Mouse (Mus musculus) hindbrain, postnatal 0 days (tissue): ENCODE results near the gene Gsap. TPM values are rescaled to one million over a fixed set of nuclear protein-coding genes. Genes with fewer than 3 reads are reported as not detected.

Source experiments
- ATAC-seq: fragments of 200-750 bp; cut with Nextera tagmentation; 2 replicates; pipeline ENCODE4 v1.8.0; 2017; ENCODE audit warnings: mild to moderate bottlenecking, moderate TSS enrichment, moderate library complexity
- DNase-seq: peaks from one replicate; pipeline ENCODE4 v3.0.0-alpha.2; 2015; ENCODE audit warnings: low spot score
- H3K27ac ChIP-seq: fragments of 300-500 bp; sonication (generic); 2 replicates; pipeline ENCODE4 v1.5.1; 2014; ENCODE audit warnings: mild to moderate bottlenecking
- H3K27me3 ChIP-seq: fragments of 300-500 bp; sonication (generic); 2 replicates; pipeline ENCODE4 v1.6.1; 2014; ENCODE audit warnings: low read length, mixed read lengths; ENCODE audit not compliant: insufficient read depth
- H3K36me3 ChIP-seq: fragments of 300-500 bp; sonication (generic); 2 replicates; pipeline ENCODE4 v1.6.1; 2014; ENCODE audit warnings: low read length, mixed read lengths; ENCODE audit not compliant: insufficient read depth
- H3K4me1 ChIP-seq: fragments of 300-500 bp; sonication (generic); 2 replicates; pipeline ENCODE4 v1.6.1; 2014; ENCODE audit warnings: antibody characterized with exemption, low read length, mixed read lengths; ENCODE audit not compliant: insufficient read depth
- H3K4me2 ChIP-seq: fragments of 300-500 bp; sonication (generic); 2 replicates; pipeline ENCODE4 v1.6.1; 2014; ENCODE audit warnings: low read depth, mild to moderate bottlenecking, low read length, moderate library complexity, mixed read lengths
- H3K4me3 ChIP-seq: fragments of 300-500 bp; sonication (generic); 2 replicates; pipeline ENCODE4 v1.5.1; 2014; ENCODE audit warnings: low read length
- H3K9ac ChIP-seq: fragments of 300-500 bp; sonication (generic); replicated peaks from 2 replicates; pipeline ENCODE4 v1.6.1; 2014; ENCODE audit warnings: mild to moderate bottlenecking, low read length, moderate library complexity, mixed read lengths
- H3K9me3 ChIP-seq: fragments of 300-500 bp; sonication (generic); 2 replicates; pipeline ENCODE4 v1.6.1; 2016; ENCODE audit warnings: low read length, mixed read lengths
- CTCF ChIP-seq: IDR thresholded peaks from 2 replicates; pipeline ENCODE4 v1.5.1; 2016; ENCODE audit warnings: antibody characterized with exemption, control low read depth, low read depth
- WGBS: fragments of 180-500 bp; shearing (Covaris S2); extraction: QIAGEN DNeasy Blood & Tissue Kit; methylation state at CpG from one replicate; pipeline ENCODE4 v1.1.7; 2014; 5-methylcytosine and 5-hydroxymethylcytosine counted together
- polyA plus RNA-seq: library from polyadenylated mRNA; unstranded; fragments of >200 nt; fragmentation: Nextera tagmentation; extraction: Ambion mirVana; gene quantifications from 2 replicates; pipeline ENCODE4 v1.2.1, GENCODE M21; 2015
- total RNA-seq: library from RNA; depleted of rRNA; stranded (reverse); fragments of >200 nt; gene quantifications from 2 replicates; pipeline ENCODE4 v1.2.3, GENCODE M21; 2014

Gene Gsap
- total and polyA plus RNA-seq, 2 experiments from 2014 or later, result 8.3 to 11.0 TPM

DNA sequence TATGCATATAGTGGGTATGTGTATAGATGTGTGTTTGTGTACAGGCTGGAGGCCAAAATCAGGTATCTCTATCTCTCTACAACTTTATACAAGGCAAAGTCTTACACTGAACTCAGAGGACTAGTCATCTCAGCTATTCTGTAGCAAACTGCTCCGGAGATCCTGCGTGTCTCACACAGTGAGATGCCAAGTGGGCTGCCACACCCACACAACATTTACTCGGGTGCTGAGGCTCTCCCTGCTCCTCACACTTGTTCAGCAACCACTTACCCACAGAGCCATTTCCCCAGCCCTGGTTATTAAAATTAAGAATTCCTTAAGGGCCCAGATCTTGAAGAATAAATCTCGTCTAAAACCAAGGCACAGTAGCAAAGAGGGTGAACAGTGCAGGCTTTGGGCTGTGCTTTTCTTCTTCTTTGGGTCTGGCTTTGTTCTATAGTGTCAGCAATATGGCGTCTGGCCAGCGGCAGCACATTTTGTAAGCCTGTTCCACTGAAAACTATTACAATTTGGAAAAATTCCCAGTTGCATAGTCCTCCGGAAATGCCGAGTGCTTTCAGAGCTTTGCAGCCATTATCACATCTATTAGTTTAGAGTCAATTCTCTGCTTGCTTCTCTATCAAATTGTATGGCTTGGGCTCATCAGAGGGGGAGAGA lies 17.2 kb upstream of the Gsap start:
- Histone ChIP-seq H3K4me2 (no peak overlapping the region), H3K9ac (no peak overlapping the region), H3K27ac (peak overlapping the region; percentile 70), H3K27me3 (no peaks in the 10 kb centered on the region), H3K4me3 (no peak overlapping the region), H3K36me3 (no peaks in the 10 kb centered on the region), H3K4me1 (peaks cover 13% of the 10 kb centered on the region), H3K9me3 (no peaks in the 10 kb centered on the region)
- no peak for TF ChIP-seq CTCF
- peak; percentile 77 for ATAC-seq
- 22% methylated on average over 8 of the region's 8 CpGs for WGBS
- peak; percentile 81 for DNase-seq

GRCm38 (mm10) chr5:21169346-21169745 lies 16.7 kb upstream of the Gsap start:
- TF ChIP-seq CTCF, result no peak
- no peak overlapping the region for H3K4me2 ChIP-seq
- H3K4me1 ChIP-seq, result peaks cover 13% of the 10 kb centered on the region
- H3K4me3 ChIP-seq, result no peak overlapping the region
- H3K27ac ChIP-seq, result peak overlapping the region; percentile 70
- H3K27me3 ChIP-seq, result no peaks in the 10 kb centered on the region
- H3K9me3 ChIP-seq, result no peaks in the 10 kb centered on the region
- peak; percentile 39; the same call in 1 of the 2 replicates for ATAC-seq
- H3K36me3 ChIP-seq, result no peaks in the 10 kb centered on the region
- no peak overlapping the region for H3K9ac ChIP-seq
- WGBS, result 32% methylated on average over 3 of the region's 3 CpGs
- no peak for DNase-seq

GRCm38 (mm10) chr5:21169877-21170276 lies 16.2 kb upstream of the Gsap start:
- ATAC-seq (no peak), DNase-seq (no peak)
- Histone ChIP-seq H3K4me1 (peaks cover 13% of the 10 kb centered on the region), H3K27me3 (no peaks in the 10 kb centered on the region), H3K9ac (no peak overlapping the region), H3K4me2 (no peak overlapping the region), H3K36me3 (no peaks in the 10 kb centered on the region), H3K27ac (no peak overlapping the region), H3K4me3 (no peak overlapping the region), H3K9me3 (no peaks in the 10 kb centered on the region)
- TF ChIP-seq CTCF, result no peak
- WGBS, result 70% methylated on average over 1 of the region's 1 CpGs

- Histone ChIP-seq H3K9me3 (no peaks in the 10 kb centered on the region), H3K27ac (no peak overlapping the region), H3K36me3 (no peaks in the 10 kb centered on the region), H3K9ac (no peak overlapping the region), H3K27me3 (no peaks in the 10 kb centered on the region), H3K4me3 (no peak overlapping the region), H3K4me2 (no peak overlapping the region), H3K4me1 (peaks cover 17% of the 10 kb centered on the region)
- ATAC-seq, result no peak
- 30% methylated on average over 4 of the region's 4 CpGs for WGBS
- no peak for DNase-seq
- TF ChIP-seq CTCF, result no peak
These were observed 15.6 kb upstream of the Gsap start for GRCm38 (mm10) chr5:21170440-21170839.

DNA sequence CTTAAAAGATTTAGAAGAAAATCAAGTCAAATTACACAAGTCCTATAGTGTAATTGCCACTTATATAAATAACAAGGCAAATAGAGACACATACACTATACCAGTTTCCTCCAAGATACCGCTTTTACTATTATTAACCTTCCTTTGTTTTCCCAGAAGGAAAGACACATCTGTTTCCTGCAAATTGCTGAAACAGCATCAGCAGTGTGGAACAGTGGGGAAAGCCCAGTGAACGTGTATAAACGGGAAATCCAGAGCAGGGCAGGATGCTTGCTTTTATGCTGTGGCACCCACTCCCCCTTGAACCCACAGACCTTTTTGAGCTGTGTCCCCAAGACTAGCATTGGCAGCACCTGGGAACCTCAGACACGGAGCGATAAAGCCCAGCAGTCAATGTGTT lies 15.2 kb upstream of the Gsap start:
- H3K27ac ChIP-seq, result no peak overlapping the region
- WGBS, result 21% methylated on average over 5 of the region's 5 CpGs
- no peak overlapping the region for H3K4me2 ChIP-seq
- TF ChIP-seq CTCF, result no peak
- DNase-seq (no peak), ATAC-seq (no peak)
- H3K9ac ChIP-seq, result no peak overlapping the region
- peaks cover 20% of the 10 kb centered on the region for H3K4me1 ChIP-seq
- H3K36me3 ChIP-seq, result no peaks in the 10 kb centered on the region
- H3K9me3 ChIP-seq, result no peaks in the 10 kb centered on the region
- H3K27me3 ChIP-seq, result no peaks in the 10 kb centered on the region
- no peak overlapping the region for H3K4me3 ChIP-seq

DNA sequence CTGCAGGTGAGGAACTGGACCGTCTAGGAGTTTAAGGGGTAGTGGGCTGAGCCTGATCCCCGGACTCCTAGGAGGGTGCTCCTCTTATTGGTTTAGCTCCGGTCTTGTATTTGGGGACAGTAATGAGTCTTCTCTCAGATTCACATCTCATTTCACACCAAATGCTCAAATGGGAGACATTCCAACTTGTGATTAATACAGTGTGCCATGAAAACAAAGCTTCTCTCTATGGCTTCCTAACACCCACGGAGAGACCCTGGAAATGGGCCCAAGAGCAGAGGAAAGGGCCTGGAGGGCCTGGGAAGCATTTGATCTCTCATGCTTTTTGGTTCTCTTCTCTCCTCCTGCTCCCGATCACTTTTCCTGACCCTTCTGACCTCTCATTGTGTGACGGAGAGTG lies 14.7 kb upstream of the Gsap start:
- Histone ChIP-seq H3K4me3 (no peak overlapping the region), H3K27me3 (no peaks in the 10 kb centered on the region), H3K9ac (no peak overlapping the region), H3K9me3 (no peaks in the 10 kb centered on the region), H3K36me3 (no peaks in the 10 kb centered on the region), H3K27ac (peak overlapping the region; percentile 29; the same call in 1 of the 2 replicates), H3K4me2 (no peak overlapping the region), H3K4me1 (peaks cover 20% of the 10 kb centered on the region)
- TF ChIP-seq CTCF, result no peak
- DNase-seq (peak; percentile 80), ATAC-seq (no peak)
- WGBS, result 11% methylated on average over 6 of the region's 6 CpGs

- DNase-seq, result peak; percentile 68
- TF ChIP-seq CTCF, result no peak
- 29% methylated on average over 3 of the region's 3 CpGs for WGBS
- ATAC-seq, result no peak
- no peak overlapping the region for H3K27ac ChIP-seq
- peaks cover 20% of the 10 kb centered on the region for H3K4me1 ChIP-seq
- H3K4me2 ChIP-seq, result no peak overlapping the region
- H3K9me3 ChIP-seq, result no peaks in the 10 kb centered on the region
- H3K9ac ChIP-seq, result no peak overlapping the region
- H3K36me3 ChIP-seq, result no peaks in the 10 kb centered on the region
- no peaks in the 10 kb centered on the region for H3K27me3 ChIP-seq
- H3K4me3 ChIP-seq, result no peak overlapping the region
These were observed 13.7 kb upstream of the Gsap start for GRCm38 (mm10) chr5:21172316-21172715.
